Mouse (Mus musculus) megakaryocyte, embryonic 14.5 days (primary cell): Measurements from ENCODE around the gene Psenen. TPM values are rescaled to one million over a fixed set of nuclear protein-coding genes. Genes with fewer than 3 reads are reported as not detected.

Experiments
- H3K27me3 ChIP-seq: replicated peaks from 2 replicates; pipeline ENCODE3; 2012; ENCODE audit warnings: inconsistent platforms
- H3K36me3 ChIP-seq: replicated peaks from 2 replicates; pipeline ENCODE3; 2012; ENCODE audit warnings: low read length, inconsistent platforms, mixed read lengths
- H3K4me1 ChIP-seq: 2 replicates; pipeline ENCODE4 v1.6.1; 2012; ENCODE audit warnings: inconsistent platforms
- H3K4me3 ChIP-seq: replicated peaks from 2 replicates; pipeline ENCODE3; 2012; ENCODE audit warnings: moderate library complexity, mild to moderate bottlenecking, inconsistent platforms
- H3K9me3 ChIP-seq: 2 replicates; pipeline ENCODE4 v1.6.1; 2012; ENCODE audit warnings: inconsistent platforms
- FLI1 ChIP-seq: IDR thresholded peaks from 2 replicates; pipeline ENCODE4 v1.6.1; 2012; ENCODE audit warnings: low read length, inconsistent platforms, mixed read lengths
- GATA1 ChIP-seq: IDR thresholded peaks from 3 replicates; pipeline ENCODE4 v1.6.1; 2012; ENCODE audit warnings: mixed read lengths, low read length, inconsistent platforms, borderline replicate concordance
- polyA plus RNA-seq: library from polyadenylated mRNA; stranded (reverse); fragments of >175 nt; gene quantifications from 2 replicates; pipeline ENCODE4 v1.2.3, GENCODE M21; 2012; ENCODE audit warnings: low replicate concordance; ENCODE audit not compliant: insufficient read depth

Psenen gene
- 21.1 and 77.9 TPM in 2 replicates for polyA plus RNA-seq

DNA sequence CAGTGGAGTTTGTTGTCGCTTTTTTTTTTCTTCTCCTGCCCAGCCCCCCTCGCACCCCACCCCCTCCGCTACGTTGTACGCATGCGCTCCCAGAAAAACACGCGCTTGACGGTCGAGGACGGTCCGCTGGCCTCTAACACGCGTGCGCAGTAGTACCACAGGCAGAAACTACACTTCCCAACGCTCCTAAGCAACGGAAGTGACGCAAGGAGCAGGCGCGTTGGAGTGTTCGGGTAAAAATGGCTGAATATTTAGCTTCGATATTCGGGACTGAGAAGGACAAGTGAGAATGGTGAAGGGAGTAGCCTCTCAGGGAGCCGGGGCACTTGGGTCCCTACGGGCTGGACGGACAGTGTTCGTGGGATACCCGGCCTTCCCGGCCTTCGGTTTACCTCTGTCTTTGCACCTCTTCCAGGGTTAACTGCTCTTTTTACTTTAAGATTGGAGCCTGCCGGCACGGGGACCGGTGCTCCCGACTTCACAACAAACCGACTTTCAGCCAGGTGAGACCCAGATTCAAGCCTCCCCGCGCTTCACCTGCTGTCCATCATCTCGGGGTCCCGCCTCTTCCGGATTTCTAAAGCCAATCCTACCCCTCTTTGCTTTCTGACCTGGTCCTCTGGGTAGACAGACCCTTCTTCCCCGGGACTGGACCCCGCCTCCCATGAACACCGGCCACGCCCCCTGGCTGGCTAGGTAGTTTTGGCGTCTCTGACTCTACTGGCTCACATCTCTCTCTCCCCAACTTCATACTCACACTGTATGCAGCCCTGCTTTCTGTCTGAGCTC lies at the start of gene Psenen, which contains the start of the genes U2af1l4 and Gm49396:
TSS of gene Psenen (minus strand) at position 511 of the 789 bp plus-strand sequence.
TSS of gene U2af1l4 (plus strand) at position 185 of the 789 bp plus-strand sequence.
TSS of gene Gm49396 (plus strand) at position 228 of the 789 bp plus-strand sequence.
- no peak for TF ChIP-seq FLI1
- no peak for TF ChIP-seq GATA1
- Histone ChIP-seq H3K9me3 (no peaks in the 10 kb centered on the region), H3K27me3 (no peaks in the 10 kb centered on the region), H3K4me1 (peaks cover 64% of the 10 kb centered on the region), H3K4me3 (peak within 1 kb of the TSS; percentile 99), H3K36me3 (peaks cover 56% of the 10 kb centered on the region)

DNA sequence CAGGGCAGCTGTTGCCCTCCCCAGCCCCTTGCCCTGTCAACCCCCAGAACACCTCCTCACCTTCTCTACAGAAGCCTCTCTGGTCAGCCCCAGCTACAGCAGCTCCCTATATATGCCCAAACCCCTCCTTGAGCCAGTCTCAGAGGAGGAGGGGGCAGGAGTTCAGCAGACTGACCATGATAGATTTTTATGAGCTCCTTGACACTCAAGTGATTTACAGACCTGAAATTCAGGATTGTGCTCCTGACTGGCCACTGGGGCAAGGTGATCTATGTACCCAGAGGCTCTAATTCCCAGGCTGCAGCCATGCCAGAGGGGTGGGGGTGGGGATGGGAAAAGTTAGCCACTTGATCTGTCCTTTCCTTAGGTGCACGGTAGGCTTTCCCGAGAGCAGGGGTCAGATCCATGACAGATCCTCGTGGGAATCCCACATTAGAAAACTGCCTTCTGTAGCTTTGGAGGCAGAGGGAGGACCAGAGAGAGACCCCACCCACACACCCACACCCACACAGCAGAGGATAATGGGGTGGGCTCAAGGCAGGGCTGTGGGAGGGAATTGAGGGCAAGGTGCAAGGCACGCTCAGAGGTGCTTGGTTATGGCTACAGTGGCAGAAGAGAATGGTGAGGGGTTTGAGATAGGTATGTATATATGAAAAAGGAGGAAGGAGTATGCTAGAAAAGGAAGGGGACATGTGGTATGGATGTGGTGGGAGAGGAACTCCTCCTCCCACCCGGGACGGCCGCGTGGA lies 49.4 kb upstream of the Psenen start, which contains the start of gene Upk1a:
TSS of gene Upk1a (minus strand) at position 194 of the 749 bp plus-strand sequence.
- H3K4me3 ChIP-seq, result peak within 1 kb of the TSS; percentile 42
- peaks cover 22% of the 10 kb centered on the region for H3K4me1 ChIP-seq
- TF ChIP-seq GATA1 (no peak), FLI1 (no peak)
- H3K27me3 ChIP-seq, result peaks cover 3% of the 10 kb centered on the region
- peaks cover 28% of the 10 kb centered on the region for H3K36me3 ChIP-seq
- no peaks in the 10 kb centered on the region for H3K9me3 ChIP-seq

DNA sequence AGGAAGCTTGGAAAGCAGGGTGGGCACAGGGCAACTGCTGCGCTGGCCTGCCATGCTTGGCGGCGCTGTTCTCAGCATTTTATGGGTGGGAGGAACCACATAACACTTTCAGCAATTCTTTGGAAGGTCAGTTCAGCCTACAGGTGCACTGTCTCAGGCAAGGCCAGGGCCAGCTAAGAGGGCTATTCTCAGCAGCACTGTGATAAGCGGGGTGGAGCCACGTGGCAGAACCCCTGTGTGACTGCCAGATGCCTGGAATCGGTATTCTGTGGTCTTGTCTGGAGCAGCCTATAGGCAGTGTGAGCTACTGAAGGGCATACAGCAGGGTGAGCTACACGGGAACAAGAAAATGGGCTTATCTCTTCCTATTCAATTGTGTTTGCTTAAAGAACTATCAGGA lies 46.6 kb upstream of the Psenen start:
- no peak for TF ChIP-seq GATA1
- no peak for TF ChIP-seq FLI1
- Histone ChIP-seq H3K4me1 (peaks cover 25% of the 10 kb centered on the region), H3K4me3 (no peak overlapping the region), H3K27me3 (peaks cover 9% of the 10 kb centered on the region), H3K9me3 (no peaks in the 10 kb centered on the region), H3K36me3 (no peaks in the 10 kb centered on the region)

DNA sequence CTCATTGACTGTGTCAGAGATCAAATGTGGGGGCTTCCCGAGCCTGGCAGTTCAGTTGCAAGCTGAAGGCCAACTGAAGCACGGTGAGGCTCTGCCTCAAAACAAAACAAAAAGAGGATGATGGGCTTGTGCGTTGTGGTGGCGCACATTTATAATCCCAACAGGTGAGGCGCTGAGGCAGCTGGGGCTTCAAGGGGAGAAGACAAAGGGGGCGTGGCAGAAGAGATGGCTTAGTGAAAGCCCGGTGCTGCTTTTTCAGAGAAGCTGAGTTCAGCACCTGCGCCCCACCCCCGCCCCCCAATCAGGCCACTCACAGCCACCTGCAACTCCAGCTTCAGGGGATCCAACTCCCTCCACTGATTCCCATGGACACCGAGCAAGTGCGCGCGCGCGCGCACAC lies 45.0 kb upstream of the Psenen start:
- Histone ChIP-seq H3K4me3 (no peak overlapping the region), H3K9me3 (no peaks in the 10 kb centered on the region), H3K27me3 (peaks cover 10% of the 10 kb centered on the region), H3K4me1 (peaks cover 21% of the 10 kb centered on the region), H3K36me3 (no peaks in the 10 kb centered on the region)
- TF ChIP-seq GATA1 (no peak), FLI1 (no peak)

DNA sequence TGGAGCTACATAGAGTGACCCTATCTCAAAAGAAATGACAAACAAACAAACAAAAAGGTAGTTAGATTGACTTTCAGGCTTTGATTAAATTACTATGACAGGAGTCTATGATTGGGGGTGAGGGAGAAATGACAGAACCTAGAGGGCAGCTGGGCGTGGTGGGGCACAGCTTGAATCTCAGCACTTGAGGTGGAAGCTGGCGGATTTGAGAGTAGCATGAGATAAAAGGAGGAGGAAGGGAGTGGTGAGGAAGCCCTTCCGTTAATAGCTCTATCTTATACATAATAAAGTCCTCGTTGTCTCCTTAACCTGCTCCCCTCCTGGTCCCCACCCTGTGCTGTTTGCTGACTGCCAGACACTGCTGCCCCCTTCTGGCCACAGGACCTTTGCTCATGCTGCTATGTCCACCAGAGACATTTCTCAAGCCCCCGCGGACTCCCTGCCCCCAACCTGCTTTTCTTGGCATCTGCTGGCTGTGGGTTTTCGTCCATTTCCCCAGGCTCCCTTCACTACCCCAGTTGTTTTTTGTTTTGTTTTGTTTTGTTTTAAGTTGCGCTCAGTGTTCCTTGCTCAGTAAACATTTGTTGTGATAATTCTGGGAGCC lies 44.4 kb upstream of the Psenen start:
- H3K27me3 ChIP-seq, result peaks cover 13% of the 10 kb centered on the region
- no peak overlapping the region for H3K4me3 ChIP-seq
- TF ChIP-seq GATA1 (no peak), FLI1 (no peak)
- H3K9me3 ChIP-seq, result no peaks in the 10 kb centered on the region
- H3K4me1 ChIP-seq, result peaks cover 15% of the 10 kb centered on the region
- no peaks in the 10 kb centered on the region for H3K36me3 ChIP-seq

DNA sequence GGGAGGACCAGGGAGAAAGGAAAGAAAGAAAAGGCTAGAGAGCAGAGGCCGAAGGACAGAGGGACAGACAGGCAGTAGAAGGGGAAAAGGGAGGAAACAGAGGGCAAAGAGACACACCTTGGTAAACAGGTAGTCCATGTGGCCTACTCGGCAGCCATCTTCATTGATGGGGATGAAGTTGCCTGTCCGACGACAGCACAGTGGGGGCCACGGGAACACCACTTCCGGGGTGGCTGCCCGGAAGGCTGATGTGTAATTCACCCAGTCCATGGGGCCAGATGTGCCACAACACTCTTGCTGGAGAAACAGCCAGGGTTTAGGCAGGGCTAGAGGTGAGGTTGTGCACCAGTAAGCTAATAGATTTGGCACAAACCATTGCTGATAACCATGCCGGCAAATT lies 41.5 kb upstream of the Psenen start:
- H3K27me3 ChIP-seq, result peaks cover 17% of the 10 kb centered on the region
- no peaks in the 10 kb centered on the region for H3K9me3 ChIP-seq
- no peaks in the 10 kb centered on the region for H3K36me3 ChIP-seq
- TF ChIP-seq FLI1 (no peak), GATA1 (no peak)
- H3K4me3 ChIP-seq, result no peak overlapping the region
- peaks cover 18% of the 10 kb centered on the region for H3K4me1 ChIP-seq

DNA sequence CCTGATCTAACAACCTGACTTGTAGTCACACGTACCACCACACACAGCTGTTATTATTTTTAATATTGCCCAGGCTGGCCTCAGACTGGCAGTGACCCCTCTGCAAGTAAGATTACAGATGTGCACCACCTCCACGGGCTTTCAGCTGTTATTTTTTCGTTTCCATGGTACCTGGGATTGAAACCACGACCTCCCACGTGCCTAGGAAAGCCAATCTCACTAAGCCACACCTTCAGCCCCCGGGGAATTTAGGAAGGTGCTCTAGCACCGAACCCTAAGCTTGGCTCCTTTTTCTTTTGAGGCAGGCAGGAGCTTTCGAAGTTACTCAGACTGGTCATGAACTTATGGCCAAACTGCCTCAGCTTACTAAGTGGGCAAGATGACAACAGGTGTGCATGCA lies 41.0 kb upstream of the Psenen start:
- no peaks in the 10 kb centered on the region for H3K36me3 ChIP-seq
- H3K4me3 ChIP-seq, result no peak overlapping the region
- peaks cover 20% of the 10 kb centered on the region for H3K4me1 ChIP-seq
- peaks cover 21% of the 10 kb centered on the region for H3K27me3 ChIP-seq
- H3K9me3 ChIP-seq, result no peaks in the 10 kb centered on the region
- TF ChIP-seq GATA1, result no peak
- no peak for TF ChIP-seq FLI1

DNA sequence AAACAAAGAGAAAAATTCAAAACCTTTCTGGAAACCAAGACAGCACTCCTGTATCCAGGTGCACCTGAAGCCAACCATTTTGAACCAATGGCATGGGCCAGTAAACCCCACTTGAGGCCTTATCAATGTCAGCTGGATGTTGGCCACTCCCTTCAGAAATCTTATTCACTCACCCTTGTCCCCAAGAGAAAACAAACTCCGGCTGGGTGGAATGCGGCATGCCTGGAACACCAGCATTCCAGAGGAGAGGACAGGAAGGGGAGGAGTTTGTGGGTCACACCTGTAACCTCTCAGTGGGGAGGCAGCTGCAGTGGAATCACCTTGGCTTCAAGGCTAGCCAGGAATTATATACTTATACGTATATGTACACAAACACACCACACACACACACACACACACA lies 39.2 kb upstream of the Psenen start:
- Histone ChIP-seq H3K9me3 (peaks cover 3% of the 10 kb centered on the region; the same call in 1 of the 2 replicates), H3K36me3 (no peaks in the 10 kb centered on the region), H3K4me3 (no peak overlapping the region), H3K4me1 (peaks cover 10% of the 10 kb centered on the region), H3K27me3 (peaks cover 30% of the 10 kb centered on the region)
- no peak for TF ChIP-seq FLI1
- no peak for TF ChIP-seq GATA1

DNA sequence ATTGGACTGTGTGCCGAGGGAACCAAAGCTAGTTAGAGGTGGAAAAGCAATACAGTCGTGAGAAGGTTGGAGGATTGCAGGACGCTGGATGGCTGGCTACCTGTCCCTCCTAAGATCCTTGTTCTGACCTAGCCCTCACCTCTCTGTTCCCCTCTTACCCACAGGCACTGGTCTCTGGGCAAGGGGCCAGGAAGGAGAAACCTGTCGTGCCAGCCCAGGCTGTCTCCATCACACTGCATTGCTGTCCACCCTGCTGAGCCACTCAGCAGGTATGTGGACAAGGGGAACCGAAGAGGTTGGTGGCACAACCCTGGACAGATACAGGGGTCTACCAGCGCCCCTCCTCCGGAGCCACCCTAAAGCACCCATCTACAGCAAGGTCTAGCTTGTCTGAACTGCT lies 37.2 kb upstream of the Psenen start:
- Histone ChIP-seq H3K9me3 (peaks cover 3% of the 10 kb centered on the region; the same call in 1 of the 2 replicates), H3K27me3 (peaks cover 28% of the 10 kb centered on the region), H3K4me1 (peaks cover 10% of the 10 kb centered on the region), H3K36me3 (no peaks in the 10 kb centered on the region), H3K4me3 (no peak overlapping the region)
- TF ChIP-seq GATA1 (no peak), FLI1 (no peak)

DNA sequence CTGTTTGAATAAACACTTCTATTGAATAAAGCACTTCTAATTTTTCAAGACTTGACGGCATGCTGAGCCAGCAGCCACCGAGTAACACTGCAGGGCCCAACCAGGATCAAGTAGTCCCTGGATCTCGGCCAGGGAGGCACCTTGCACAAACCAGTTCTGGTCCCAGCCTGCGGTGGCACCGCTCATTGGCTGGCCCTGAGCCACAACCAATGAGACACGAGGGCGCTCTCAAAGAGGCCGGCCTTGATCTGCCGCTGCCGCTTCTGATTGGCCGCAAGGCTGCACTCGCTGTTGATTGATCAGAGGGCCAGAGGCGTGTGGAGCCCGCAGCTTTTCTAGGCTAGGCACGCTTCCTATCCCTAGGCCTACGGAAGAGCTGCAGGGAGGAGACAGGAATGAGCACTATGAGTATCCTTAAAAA lies 36.5 kb upstream of the Psenen start:
- Histone ChIP-seq H3K27me3 (peaks cover 34% of the 10 kb centered on the region), H3K9me3 (peaks cover 3% of the 10 kb centered on the region; the same call in 1 of the 2 replicates), H3K4me1 (peaks cover 12% of the 10 kb centered on the region), H3K4me3 (peak overlapping the region; percentile 33), H3K36me3 (no peaks in the 10 kb centered on the region)
- TF ChIP-seq GATA1 (no peak), FLI1 (no peak)
